Mouse (Mus musculus) midbrain, embryonic 11.5 days (tissue): ENCODE results near the gene Endog. TPM values are rescaled to one million over a fixed set of nuclear protein-coding genes. Genes with fewer than 3 reads are reported as not detected.
"Not testable (repeated sequence)": the region's sequence is repeated elsewhere in the genome, so short reads cannot be mapped to it uniquely, and the experiment has no call there.

Source experiments
- ATAC-seq: fragments of 200-750 bp; cut with Nextera tagmentation; 2 replicates; pipeline ENCODE4 v1.8.0; 2017; ENCODE audit warnings: moderate TSS enrichment, moderate library complexity; ENCODE audit not compliant: low FRiP score
- DNase-seq: peaks from one replicate; pipeline ENCODE4 v3.0.0; 2015; ENCODE audit warnings: low spot score; ENCODE audit errors: missing footprints
- H3K27ac ChIP-seq: fragments of 300-500 bp; sonication (generic); 2 replicates; pipeline ENCODE4 v1.5.1; 2014; ENCODE audit warnings: low read depth, low read length
- H3K27me3 ChIP-seq: fragments of 300-500 bp; sonication (generic); 2 replicates; pipeline ENCODE4 v1.6.1; 2014; ENCODE audit warnings: mild to moderate bottlenecking, low read length, moderate library complexity, mixed read lengths; ENCODE audit not compliant: control insufficient read depth, insufficient read depth
- H3K36me3 ChIP-seq: fragments of 300-500 bp; sonication (generic); 2 replicates; pipeline ENCODE4 v1.6.1; 2014; ENCODE audit warnings: mild to moderate bottlenecking, low read length, moderate library complexity, mixed read lengths; ENCODE audit not compliant: control insufficient read depth, insufficient read depth
- H3K4me1 ChIP-seq: fragments of 300-500 bp; sonication (generic); 2 replicates; pipeline ENCODE4 v1.6.1; 2014; ENCODE audit warnings: low read length; ENCODE audit not compliant: control insufficient read depth, insufficient read depth
- H3K4me2 ChIP-seq: fragments of 300-500 bp; sonication (generic); 2 replicates; pipeline ENCODE4 v1.6.1; 2014; ENCODE audit warnings: mild to moderate bottlenecking, moderate library complexity
- H3K4me3 ChIP-seq: fragments of 300-500 bp; sonication (generic); 2 replicates; pipeline ENCODE4 v1.5.1; 2014; ENCODE audit warnings: low read depth, low read length
- H3K9ac ChIP-seq: fragments of 300-500 bp; sonication (generic); 2 replicates; pipeline ENCODE4 v1.6.1; 2014; ENCODE audit warnings: low read length
- H3K9me3 ChIP-seq: fragments of 300-500 bp; sonication (generic); 2 replicates; pipeline ENCODE4 v1.6.1; 2016; ENCODE audit warnings: low read length; ENCODE audit not compliant: control insufficient read depth
- WGBS: fragments of 180-500 bp; shearing (Covaris S2); extraction: QIAGEN DNeasy Blood & Tissue Kit; methylation state at CpG from one replicate; pipeline ENCODE4 v1.1.7; 2014; 5-methylcytosine and 5-hydroxymethylcytosine counted together
- polyA plus RNA-seq: library from polyadenylated mRNA; unstranded; fragments of >200 nt; fragmentation: Nextera tagmentation; extraction: Ambion mirVana; gene quantifications from 2 replicates; pipeline ENCODE4 v1.2.1, GENCODE M21; 2014

Gene Endog
- 11.6 and 13.7 TPM in 2 replicates for polyA plus RNA-seq

DNA sequence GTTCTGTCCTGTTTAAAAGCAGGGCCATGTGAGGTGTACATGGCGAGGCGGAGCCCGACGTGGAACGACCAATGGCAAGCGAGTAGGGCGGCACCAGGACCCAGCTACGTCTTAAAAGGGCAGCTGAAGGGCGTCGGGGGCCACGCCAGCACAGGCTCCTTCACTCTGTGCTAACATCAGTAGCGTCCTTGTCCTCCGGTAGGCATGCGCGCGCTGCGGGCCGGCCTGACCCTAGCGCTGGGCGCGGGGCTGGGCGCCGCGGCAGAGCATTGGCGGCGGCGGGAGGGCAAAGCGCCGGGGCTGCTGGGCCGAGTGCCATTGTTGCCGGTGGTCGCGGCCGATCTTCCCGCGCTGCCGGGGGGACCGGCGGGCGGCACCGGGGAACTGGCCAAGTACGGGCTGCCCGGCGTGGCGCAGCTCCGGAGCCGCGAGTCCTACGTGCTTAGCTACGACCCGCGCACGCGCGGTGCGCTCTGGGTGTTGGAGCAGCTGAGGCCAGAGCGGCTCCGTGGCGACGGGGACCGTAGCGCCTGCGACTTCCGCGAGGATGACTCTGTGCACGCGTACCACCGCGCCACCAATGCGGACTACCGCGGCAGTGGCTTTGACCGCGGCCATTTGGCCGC is at the start of gene Endog:
Gene Endog (plus strand): TSS at position 123 of the 626 bp plus-strand sequence.
- ATAC-seq (peak; percentile 96), DNase-seq (peak; percentile 96)
- peak within 1 kb of the TSS; percentile 68 for H3K4me3 ChIP-seq
- H3K9ac ChIP-seq = peak within 1 kb of the TSS; percentile 69
- H3K36me3 ChIP-seq = peaks cover 20% of the 10 kb centered on the region
- H3K4me2 ChIP-seq = peak within 1 kb of the TSS; percentile 91
- H3K9me3 ChIP-seq = peaks cover 6% of the 10 kb centered on the region; the same call in 1 of the 2 replicates
- H3K4me1 ChIP-seq = peaks cover 5% of the 10 kb centered on the region
- peak within 1 kb of the TSS; percentile 79 for H3K27ac ChIP-seq
- under 1% methylated on average over 75 of the region's 75 CpGs for WGBS
- H3K27me3 ChIP-seq = no peaks in the 10 kb centered on the region

GRCm38 (mm10) chr2:30122766-30123165 is 48.5 kb upstream of the Endog start:
- H3K36me3 ChIP-seq = no peaks in the 10 kb centered on the region

GRCm38 (mm10) chr2:30123729-30124471 is 47.4 kb upstream of the Endog start:
- Histone ChIP-seq H3K9me3 (no peaks in the 10 kb centered on the region), H3K4me2 (peak overlapping the region; percentile 91), H3K9ac (peak overlapping the region; percentile 74), H3K4me3 (peak overlapping the region; percentile 64), H3K36me3 (no peaks in the 10 kb centered on the region), H3K27me3 (no peaks in the 10 kb centered on the region), H3K27ac (peak overlapping the region; percentile 64), H3K4me1 (peaks cover 18% of the 10 kb centered on the region)
- WGBS = 2% methylated on average over 43 of the region's 44 CpGs
- peak; percentile 64; the same call in 1 of the 2 replicates for ATAC-seq
- DNase-seq = no peak

More at GRCm38 (mm10) chr2:30122766-30123165, 48.5 kb upstream of the Endog start:
- Histone ChIP-seq H3K4me3 (no peak overlapping the region), H3K4me2 (no peak overlapping the region), H3K9ac (no peak overlapping the region; the same call in 1 of the 2 replicates), H3K4me1 (peaks cover 18% of the 10 kb centered on the region), H3K27ac (no peak overlapping the region), H3K9me3 (no peaks in the 10 kb centered on the region), H3K27me3 (no peaks in the 10 kb centered on the region)
- no peak for DNase-seq
- no peak for ATAC-seq
- WGBS = 89% methylated on average over 5 of the region's 5 CpGs

GRCm38 (mm10) chr2:30124472-30125274 is 46.6 kb upstream of the Endog start, which contains the start of gene Zer1:
Zer1 (minus strand) TSS chr2:30124585.
- peak within 1 kb of the TSS; percentile 64 for H3K4me3 ChIP-seq
- no peaks in the 10 kb centered on the region for H3K36me3 ChIP-seq
- DNase-seq = peak; percentile 98
- H3K4me2 ChIP-seq = peak within 1 kb of the TSS; percentile 91
- H3K9ac ChIP-seq = peak within 1 kb of the TSS; percentile 74
- H3K27ac ChIP-seq = peak within 1 kb of the TSS; percentile 64
- ATAC-seq = peak; percentile 97
- 10% methylated on average over 31 of the region's 31 CpGs for WGBS
- H3K4me1 ChIP-seq = peaks cover 15% of the 10 kb centered on the region
- no peaks in the 10 kb centered on the region for H3K27me3 ChIP-seq
- no peaks in the 10 kb centered on the region for H3K9me3 ChIP-seq

- no peaks in the 10 kb centered on the region for H3K36me3 ChIP-seq
- H3K4me2 ChIP-seq = no peak overlapping the region
- peak; percentile 88 for DNase-seq
- 28% methylated on average over 2 of the region's 2 CpGs for WGBS
- no peaks in the 10 kb centered on the region for H3K9me3 ChIP-seq
- no peak overlapping the region for H3K9ac ChIP-seq
- ATAC-seq = no peak
- H3K4me1 ChIP-seq = peaks cover 7% of the 10 kb centered on the region
- no peak overlapping the region for H3K4me3 ChIP-seq
- H3K27ac ChIP-seq = no peak overlapping the region
- no peaks in the 10 kb centered on the region for H3K27me3 ChIP-seq
Observed at GRCm38 (mm10) chr2:30128789-30129188, 42.5 kb upstream of the Endog start.

GRCm38 (mm10) chr2:30130156-30130555 is 41.1 kb upstream of the Endog start:
- no peak for ATAC-seq
- peaks cover 11% of the 10 kb centered on the region for H3K4me1 ChIP-seq
- 82% methylated on average over 4 of the region's 4 CpGs for WGBS

GRCm38 (mm10) chr2:30131240-30131639 is 40.1 kb upstream of the Endog start:
- peaks cover 11% of the 10 kb centered on the region for H3K4me1 ChIP-seq
- H3K36me3 ChIP-seq, H3K9ac ChIP-seq, H3K27me3 ChIP-seq, H3K9me3 ChIP-seq, H3K27ac ChIP-seq, H3K4me2 ChIP-seq, H3K4me3 ChIP-seq, ATAC-seq, DNase-seq: not testable (repeated sequence)
- WGBS = 63% methylated on average over 5 of the region's 5 CpGs

More at GRCm38 (mm10) chr2:30130156-30130555, 41.1 kb upstream of the Endog start:
- Histone ChIP-seq H3K4me2 (no peak overlapping the region), H3K9ac (no peak overlapping the region), H3K9me3 (no peaks in the 10 kb centered on the region), H3K4me3 (no peak overlapping the region), H3K27ac (no peak overlapping the region), H3K36me3 (no peaks in the 10 kb centered on the region), H3K27me3 (no peaks in the 10 kb centered on the region)
- no peak for DNase-seq

- 24% methylated on average over 16 of the region's 16 CpGs for WGBS
- Histone ChIP-seq H3K27me3 (no peaks in the 10 kb centered on the region), H3K4me1 (peaks cover 11% of the 10 kb centered on the region), H3K4me3 (peak overlapping the region; percentile 81), H3K9me3 (no peaks in the 10 kb centered on the region), H3K4me2 (peak overlapping the region; percentile 73), H3K36me3 (no peaks in the 10 kb centered on the region), H3K9ac (peak overlapping the region; percentile 80), H3K27ac (0 out of 2 replicates have a peak overlapping the region, but pooled peaks have one; percentile 16)
- ATAC-seq (no peak; the same call in 1 of the 2 replicates), DNase-seq (no peak)
Observed at GRCm38 (mm10) chr2:30132801-30133612, 38.3 kb upstream of the Endog start.
